Mouse (Mus musculus): Measurements from ENCODE around the gene Nr3c2.

DNA sequence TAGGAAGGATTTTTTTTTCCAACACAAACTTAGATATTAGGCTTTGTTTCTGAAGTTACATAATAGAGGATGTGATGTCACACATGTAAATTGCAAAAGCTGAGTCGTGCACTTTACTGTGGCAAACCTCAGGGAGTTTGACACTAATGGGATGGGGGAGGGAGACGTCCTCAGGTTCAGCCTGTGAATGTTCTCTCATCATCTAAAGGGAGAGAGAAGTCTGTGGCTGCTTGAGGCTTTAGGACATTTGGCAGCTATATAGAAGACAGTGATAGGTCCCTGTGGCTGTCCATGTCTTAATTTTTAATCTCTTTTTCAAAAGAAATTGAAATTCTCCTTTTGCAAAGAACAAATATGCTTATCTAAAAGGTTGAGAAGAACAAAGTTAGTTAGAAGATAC lies 2.2 kb upstream of the Nr3c2 start:
- TF ChIP-seq GABPA (IDR thresholded peaks at IDR 0.05; ENCODE audit: insufficient replicate concordance, low read depth, low read length) (no peak), POLR2A (IDR thresholded peaks at IDR 0.05; ENCODE audit: low read depth, low read length) (no peak), ZC3H11A (IDR thresholded peaks at IDR 0.05; ENCODE audit: low read depth, low read length) (no peak), NELFE (IDR thresholded peaks at IDR 0.05; ENCODE audit: low read depth, low read length) (no peak)

All from CH12.LX (cell line).